Mouse (Mus musculus) heart, adult 18-20 months (tissue): ENCODE data around the gene Oprm1. TPM values are rescaled to one million over a fixed set of nuclear protein-coding genes. Genes with fewer than 3 reads are reported as not detected.
A peak's percentile ranks its signal among the peaks of the same experiment; 100 is the strongest.
"Not testable (repeated sequence)": the region's sequence is repeated elsewhere in the genome, so short reads cannot be mapped to it uniquely, and the experiment has no call there.

Experiments used
- DNase-seq, 2 experiments: peaks; one replicate each; pipeline ENCODE4 v3.0.0; 2021 to 2022; ENCODE audit warnings: mixed read lengths in 1 of 2
- total RNA-seq, 2 experiments: library from RNA; stranded (reverse); gene quantifications; 2 replicates each; pipeline ENCODE4 v1.2.3; 2021

The Oprm1 gene
- total RNA-seq, 2 experiments from 2014 or later = not detected

- no peak for DNase-seq
Measured at GRCm38 (mm10) chr10:6979216-6979615, 220.9 kb downstream of the Oprm1 start.

- DNase-seq = no peak
Measured at GRCm38 (mm10) chr10:6979789-6980188, 221.5 kb downstream of the Oprm1 start.

DNA sequence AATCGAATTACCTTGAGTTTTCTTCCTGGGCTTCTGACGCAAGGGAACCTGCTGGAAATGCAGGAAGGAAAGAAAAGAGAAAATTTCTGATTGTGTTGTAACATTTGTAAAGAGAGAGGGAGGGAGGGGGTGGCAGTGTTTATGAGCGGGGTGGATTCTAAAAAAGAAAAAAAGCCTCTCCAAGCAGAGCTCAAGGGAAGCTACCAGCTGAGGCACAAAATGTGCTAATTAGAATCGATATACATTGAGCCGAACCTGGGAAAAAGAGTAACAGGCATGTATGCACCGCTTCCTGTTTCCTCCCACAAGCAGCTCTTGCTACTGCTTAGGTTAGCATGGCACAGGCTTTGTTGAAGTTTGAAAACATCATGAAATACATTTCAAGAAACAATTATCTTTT lies 221.9 kb downstream of the Oprm1 start:
- DNase-seq = no peak

GRCm38 (mm10) chr10:6982751-6983151 lies 224.4 kb downstream of the Oprm1 start:
- DNase-seq = peak in 1 of 2 experiments; percentile 2

DNA sequence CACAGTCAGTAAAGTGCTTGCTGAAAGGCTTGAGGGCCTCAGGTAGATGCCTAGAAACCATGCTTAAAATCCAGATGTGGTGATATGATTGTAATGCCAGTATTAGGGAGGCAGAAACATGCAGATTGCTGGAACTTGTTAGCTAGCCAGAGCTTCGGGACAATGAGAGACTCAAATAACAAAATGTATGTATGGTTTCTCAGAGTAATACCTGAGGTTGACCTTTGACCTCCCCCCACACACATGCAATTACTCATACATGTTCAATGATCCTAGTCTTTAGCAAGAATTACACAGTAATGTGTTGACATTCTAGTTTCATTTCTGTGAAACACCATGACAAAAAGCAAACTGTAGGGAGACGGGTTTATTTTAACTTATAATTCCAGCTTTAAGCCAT lies 225.1 kb downstream of the Oprm1 start:
- no peak for DNase-seq

DNA sequence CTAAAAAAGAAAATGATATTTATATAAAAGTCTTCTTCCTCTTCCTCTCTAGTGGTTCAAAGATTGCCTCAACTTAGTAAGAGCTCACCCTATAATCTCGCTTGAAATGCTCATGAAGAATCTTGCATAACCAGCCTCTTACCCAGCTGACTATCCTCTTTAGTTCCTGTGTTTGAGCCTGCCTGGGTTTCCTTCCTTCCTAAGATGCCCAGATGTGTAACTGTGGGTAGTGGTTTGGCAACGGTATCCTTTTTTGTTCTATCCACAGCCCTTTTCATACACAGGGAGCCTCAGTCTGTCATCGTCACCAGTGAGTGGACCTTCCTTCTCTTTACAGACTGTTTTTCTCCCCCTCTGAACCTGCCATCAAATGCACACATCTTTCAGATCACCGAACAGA lies 227.9 kb downstream of the Oprm1 start:
- no peak for DNase-seq

DNA sequence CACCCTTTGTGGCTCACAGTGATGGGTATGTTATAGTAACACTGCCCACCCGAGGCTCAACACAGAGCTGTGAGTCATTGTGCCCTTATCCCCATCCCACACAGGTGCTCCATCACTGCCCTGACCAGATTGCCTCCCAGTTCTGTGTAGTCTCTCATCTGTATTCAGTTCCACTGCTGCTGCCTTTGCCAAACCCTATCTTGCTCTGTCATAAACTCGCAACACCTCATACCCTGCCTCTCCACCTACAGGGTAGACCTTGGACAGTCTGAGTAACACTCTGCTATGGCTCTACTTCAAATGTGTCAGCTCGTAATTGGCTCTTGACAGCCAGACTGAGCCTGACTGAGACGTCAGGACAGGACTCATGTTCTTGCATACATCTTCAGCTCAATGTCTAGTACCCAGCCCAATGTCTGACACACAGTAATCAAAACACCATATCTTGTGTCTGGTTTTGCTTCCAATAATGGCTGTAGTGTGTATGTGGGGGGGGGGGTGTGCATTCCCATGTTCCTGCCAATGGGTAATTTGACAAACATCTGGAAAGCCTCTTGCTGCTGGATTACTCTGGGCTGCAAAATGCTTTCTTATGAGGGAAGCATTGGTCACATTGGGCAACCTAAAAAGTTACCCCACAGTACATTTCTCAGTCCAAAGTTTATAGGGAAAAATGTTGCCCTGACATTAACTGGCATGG lies 229.2 kb downstream of the Oprm1 start:
- DNase-seq = no peak

DNA sequence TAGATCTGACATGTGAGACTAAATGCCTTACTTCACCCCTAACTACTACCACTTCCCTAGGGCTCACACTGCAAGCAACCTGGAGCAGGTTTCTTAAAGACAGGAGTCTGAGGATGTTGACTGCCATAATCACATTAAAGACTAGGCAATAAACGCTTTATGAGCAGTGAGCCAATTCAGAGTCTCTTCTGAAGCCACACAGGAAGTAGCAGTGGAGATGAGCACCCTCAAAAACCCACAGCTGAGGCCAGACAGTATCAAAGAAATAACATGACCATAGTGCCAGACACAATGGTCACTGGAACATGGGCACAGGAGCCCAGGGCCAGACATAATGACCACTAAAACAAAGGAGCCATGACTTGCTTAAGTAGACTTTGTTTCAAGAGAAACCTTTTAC lies 230.2 kb downstream of the Oprm1 start:
- no peak for DNase-seq

- DNase-seq = no peak
Measured at GRCm38 (mm10) chr10:6996895-6997294, 238.6 kb downstream of the Oprm1 start.

DNA sequence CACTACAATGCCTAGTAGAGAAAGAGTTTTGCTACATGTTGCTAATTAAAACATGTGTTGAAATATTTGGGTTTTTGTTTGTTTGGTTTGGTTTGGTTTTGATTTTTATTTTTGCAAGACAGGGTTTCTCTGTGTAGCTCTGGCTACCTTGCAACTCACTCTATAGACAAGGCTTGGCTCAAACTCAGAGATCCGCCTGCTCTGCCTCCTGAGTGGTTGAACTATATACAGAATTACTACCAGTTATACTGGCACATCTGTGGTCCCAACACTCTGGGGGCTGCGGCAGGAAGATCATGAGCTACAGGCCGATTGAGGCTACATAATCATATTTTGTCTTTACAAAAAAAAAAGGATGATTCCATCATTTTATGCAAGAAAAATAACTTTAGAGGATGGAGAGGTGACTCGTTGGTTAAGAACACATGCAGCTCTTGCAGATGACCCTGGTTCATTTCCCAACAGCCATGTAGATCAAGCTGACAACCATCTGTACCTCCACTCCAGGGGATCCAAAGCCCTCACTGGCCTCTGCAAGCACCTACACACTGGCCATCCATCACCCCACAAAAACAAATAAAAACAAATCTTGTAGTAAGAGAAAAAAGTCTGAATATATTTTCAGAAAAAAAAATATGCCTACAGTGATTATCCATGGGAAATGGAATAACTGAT lies 240.4 kb downstream of the Oprm1 start:
- DNase-seq = no peak

GRCm38 (mm10) chr10:6999355-6999754 lies 241.0 kb downstream of the Oprm1 start:
- no peak for DNase-seq

DNA sequence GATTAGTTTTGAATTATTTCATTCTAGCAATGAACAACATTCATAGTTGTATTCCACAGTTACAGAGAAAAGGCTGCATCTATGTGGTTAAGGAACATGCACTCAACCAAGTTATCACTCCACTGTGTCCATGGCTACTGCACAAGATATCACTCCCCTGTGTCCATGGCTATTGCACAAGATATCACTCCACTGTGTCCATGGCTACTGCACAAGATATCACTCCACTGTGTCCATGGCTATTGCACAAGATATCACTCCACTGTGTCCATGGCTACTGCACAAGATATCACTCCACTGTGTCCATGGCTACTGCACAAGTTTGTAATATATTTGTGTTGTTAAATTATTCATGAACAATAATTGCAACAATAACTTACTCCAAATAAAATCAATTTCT lies 245.6 kb downstream of the Oprm1 start:
- DNase-seq = not testable (repeated sequence)

GRCm38 (mm10) chr10:7004980-7005538 lies 246.8 kb downstream of the Oprm1 start:
- DNase-seq = no peak

- no peak for DNase-seq
Measured at GRCm38 (mm10) chr10:7010543-7010942, 252.2 kb downstream of the Oprm1 start.

DNA sequence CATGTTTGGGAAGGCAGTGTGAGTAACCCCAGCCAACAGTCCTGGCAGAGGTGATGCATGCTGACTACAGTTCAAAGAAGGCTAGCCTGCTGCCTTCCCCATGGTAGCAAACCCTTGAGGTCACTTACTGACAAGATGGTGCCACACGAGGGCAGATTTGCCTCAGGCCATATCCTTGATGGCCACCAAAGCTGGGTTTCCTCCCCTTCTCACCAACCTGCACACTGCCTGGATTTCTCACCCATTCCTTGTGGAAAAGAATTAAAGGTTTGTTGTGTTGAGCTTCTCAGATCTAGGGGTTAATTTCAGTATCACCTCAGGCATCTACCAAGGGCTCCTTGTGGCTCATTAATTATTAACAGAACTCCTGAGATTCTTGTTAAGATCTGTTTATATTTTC lies 256.9 kb downstream of the Oprm1 start:
- DNase-seq = no peak

DNA sequence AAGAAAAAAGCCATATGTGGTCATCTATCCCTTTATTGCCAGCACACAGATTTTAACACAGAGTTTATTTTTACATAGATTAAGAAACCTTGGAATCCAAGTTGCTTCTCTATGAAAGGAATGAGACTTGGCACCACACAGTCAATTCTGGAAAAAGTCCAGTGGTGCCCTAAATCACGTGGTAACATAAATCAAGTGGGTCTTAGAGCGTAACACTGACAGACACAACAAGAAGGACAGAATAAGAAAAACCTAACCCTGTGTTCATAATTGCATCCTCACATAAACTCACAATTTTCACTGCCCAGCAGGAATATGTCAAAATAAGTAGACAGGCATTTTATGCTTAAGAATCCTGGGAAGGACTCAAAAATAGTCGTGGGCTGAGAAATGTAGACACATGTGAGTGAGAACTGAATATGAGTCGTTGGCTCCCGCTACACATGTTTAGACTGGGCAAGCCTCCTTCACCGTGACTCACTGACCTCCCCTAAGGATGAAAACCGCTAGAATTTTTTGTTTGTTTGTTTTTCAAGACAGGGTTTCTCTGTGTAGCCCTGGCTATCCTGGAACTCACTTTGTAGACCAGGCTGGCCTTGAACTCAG lies 261.6 kb downstream of the Oprm1 start:
- DNase-seq = no peak

DNA sequence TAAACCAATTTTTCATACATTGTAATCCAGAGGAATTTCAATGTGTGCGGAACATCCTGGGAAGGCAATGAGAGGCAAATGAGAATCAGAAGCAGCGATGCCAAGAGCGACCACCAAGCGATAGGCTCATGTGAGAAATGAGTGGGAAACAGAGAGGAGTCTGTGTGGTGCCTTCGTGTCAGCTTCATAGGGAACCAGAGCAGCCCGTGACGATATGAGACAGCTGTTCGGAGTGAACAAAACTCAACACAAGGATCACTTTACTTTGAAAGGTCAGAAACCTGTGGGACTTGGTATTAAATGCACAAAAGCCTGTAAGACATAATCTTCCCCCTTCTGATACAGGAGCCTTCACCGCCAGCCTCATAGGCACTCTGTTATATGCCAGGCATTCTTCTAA lies 262.2 kb downstream of the Oprm1 start:
- DNase-seq = no peak

DNA sequence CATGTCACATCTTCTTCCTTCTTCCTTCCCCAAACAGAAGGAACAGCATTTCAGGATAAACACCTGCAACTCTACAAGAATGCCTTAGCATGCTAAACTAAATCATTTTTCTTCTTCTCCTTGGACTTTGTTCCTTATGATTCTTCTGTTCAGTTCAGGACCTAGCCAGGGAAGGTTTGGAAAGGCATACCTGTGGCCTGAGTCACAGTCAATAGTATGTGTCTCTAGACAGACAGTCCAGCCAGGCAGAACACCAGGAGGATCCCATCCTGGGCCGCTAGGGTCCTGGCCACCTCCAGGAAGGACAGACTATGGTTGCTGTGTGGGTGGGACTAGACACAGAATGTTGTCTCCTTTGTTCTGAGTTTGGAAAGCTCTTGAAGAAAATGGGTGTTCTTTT lies 266.7 kb downstream of the Oprm1 start:
- no peak for DNase-seq

DNA sequence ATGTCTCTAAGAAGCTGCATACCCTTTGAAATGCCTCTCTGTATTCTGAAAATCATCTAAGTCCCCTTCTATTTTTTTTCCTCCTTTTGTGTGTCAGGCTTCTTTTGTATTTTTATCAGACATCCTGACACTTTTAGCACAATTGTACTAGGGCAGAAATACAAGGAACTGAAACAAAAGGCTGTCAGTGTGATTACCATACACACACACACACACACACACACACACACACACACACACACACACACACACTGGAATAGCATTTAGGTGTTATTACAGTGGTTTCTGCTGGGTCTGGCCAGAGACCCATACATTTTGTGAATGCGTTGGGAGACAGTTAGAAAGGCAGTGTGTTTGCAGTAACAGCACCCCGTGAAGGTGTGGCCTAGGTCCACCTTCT lies 275.2 kb downstream of the Oprm1 start:
- no peak for DNase-seq

- DNase-seq = no peak
Measured at GRCm38 (mm10) chr10:7035547-7035946, 277.2 kb downstream of the Oprm1 start.

DNA sequence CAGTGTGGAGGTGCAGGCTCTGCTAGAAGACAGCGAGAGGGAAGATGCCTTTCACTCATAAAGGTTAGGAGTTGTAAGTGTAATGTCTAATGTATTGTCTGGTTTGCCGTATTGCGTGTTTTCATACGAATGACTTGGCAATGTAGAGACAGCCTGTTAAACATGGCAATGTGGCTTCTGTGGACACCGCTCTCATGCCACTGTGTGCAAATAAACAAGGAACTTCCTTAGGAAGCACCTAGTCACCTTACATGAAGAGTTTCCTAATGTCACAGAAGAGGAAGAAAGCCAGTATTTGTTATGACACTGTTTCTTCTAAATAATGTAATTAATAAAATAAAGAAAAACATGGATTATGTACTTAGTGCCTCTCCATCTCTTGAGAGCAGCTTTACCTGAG lies 278.9 kb downstream of the Oprm1 start:
- no peak for DNase-seq

DNA sequence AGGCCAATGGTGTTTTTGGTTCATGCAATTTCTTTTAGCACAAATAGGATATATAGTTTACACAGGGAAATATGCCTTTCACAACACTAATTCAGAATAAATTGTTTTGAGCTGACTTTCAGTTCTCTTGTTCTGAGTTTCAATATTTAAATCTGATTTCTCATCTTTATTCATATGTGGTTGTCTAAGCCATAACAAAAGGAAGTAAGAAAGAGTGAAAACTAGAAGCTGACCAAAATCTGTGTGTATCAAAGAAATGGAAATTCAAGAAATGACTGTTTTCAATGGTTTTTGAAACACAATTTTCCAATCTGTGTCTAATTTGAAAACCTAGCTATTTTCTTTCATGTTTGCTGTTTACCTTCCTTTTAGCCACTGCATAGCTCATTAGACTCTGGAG lies 282.7 kb downstream of the Oprm1 start:
- DNase-seq = no peak

- DNase-seq = no peak
Measured at GRCm38 (mm10) chr10:7043896-7044295, 285.6 kb downstream of the Oprm1 start.
